Mouse (Mus musculus) myocyte (in vitro differentiated cells): ENCODE data around the gene Tmem19.

ENCODE experiments used
- MAX ChIP-seq: IDR thresholded peaks from one replicate; pipeline ENCODE4 v1.6.1; 2011; ENCODE audit warnings: low read depth, mild to moderate bottlenecking, control low read depth
- MYOD1 ChIP-seq, 3 experiments: IDR thresholded peaks; one replicate each; pipeline ENCODE4 v1.6.1; 2011; ENCODE audit warnings: control low read depth in 2 of 3, low read depth in 2 of 3, mild to moderate bottlenecking in 2 of 3, moderate library complexity in 1 of 3; ENCODE audit not compliant: insufficient read length in 2 of 3, control insufficient read depth in 1 of 3
- MYOG ChIP-seq, 3 experiments: IDR thresholded peaks; one replicate each; pipeline ENCODE4 v1.6.1; 2011; ENCODE audit warnings: control low read depth in 2 of 3, low read depth in 2 of 3, mild to moderate bottlenecking in 2 of 3; ENCODE audit not compliant: insufficient read length in 2 of 3, control insufficient read depth in 1 of 3, insufficient read depth in 1 of 3
- POLR2A ChIP-seq: IDR thresholded peaks from one replicate; pipeline ENCODE4 v1.6.1; 2011; ENCODE audit warnings: low read depth, mild to moderate bottlenecking, control low read depth, moderate library complexity; ENCODE audit not compliant: insufficient read length
- TCF12 ChIP-seq: IDR thresholded peaks from one replicate; pipeline ENCODE4 v1.6.1; 2011; ENCODE audit warnings: mild to moderate bottlenecking, control low read depth; ENCODE audit not compliant: poor library complexity, insufficient read depth, severe bottlenecking
- USF1 ChIP-seq: IDR thresholded peaks from one replicate; pipeline ENCODE4 v1.6.1; 2011; ENCODE audit warnings: low read depth, mild to moderate bottlenecking, control low read depth, moderate library complexity

GRCm38 (mm10) chr10:115296401-115296935, 65.8 kb downstream of the Tmem19 start:
- no peak for TF ChIP-seq POLR2A
- TF ChIP-seq MAX, result no peak
- no peak for TF ChIP-seq MYOG (IDR thresholded peaks at IDR 0.05; ENCODE audit: control insufficient read depth in 1 of 3, insufficient read depth in 1 of 3, insufficient read length in 2 of 3, low read depth in 2 of 3)
- no peak for TF ChIP-seq USF1
- no peak for TF ChIP-seq TCF12
- TF ChIP-seq MYOD1 (IDR thresholded peaks at IDR 0.05; ENCODE audit: control insufficient read depth in 1 of 3, insufficient read length in 2 of 3, low read depth in 2 of 3), result no peak
